Mouse (Mus musculus): ENCODE results near the gene H2-Q4.
"Not testable (repeated sequence)": the region's sequence is repeated elsewhere in the genome, so short reads cannot be mapped to it uniquely, and the experiment has no call there.

The H2-Q4 gene

GRCm38 (mm10) chr17:35379369-35379728 lies at the start of gene H2-Q4:
TSS of gene H2-Q4 (plus strand) at chr17:35379617.
- peak; percentile 94 to 95 for DNase-seq

GRCm38 (mm10) chr17:35329714-35330113 lies 49.7 kb upstream of the H2-Q4 start:
- not testable (repeated sequence) for DNase-seq

GRCm38 (mm10) chr17:35331546-35331945 lies 47.9 kb upstream of the H2-Q4 start:
- DNase-seq: not testable (repeated sequence)

GRCm38 (mm10) chr17:35342071-35342671 lies 37.2 kb upstream of the H2-Q4 start, which contains the start of gene H2-Q2:
TSS of gene H2-Q2 (plus strand) at chr17:35342242.
- DNase-seq: peak in 1 of 2 experiments; percentile 22

GRCm38 (mm10) chr17:35342711-35343476 lies 36.5 kb upstream of the H2-Q4 start:
- peak in 1 of 2 experiments; percentile 16 for DNase-seq

GRCm38 (mm10) chr17:35347659-35348058 lies 31.8 kb upstream of the H2-Q4 start:
- not testable (repeated sequence) for DNase-seq

- not testable (repeated sequence) for DNase-seq
Observed at GRCm38 (mm10) chr17:35353275-35353674, 26.1 kb upstream of the H2-Q4 start.

GRCm38 (mm10) chr17:35354071-35354470 lies 25.3 kb upstream of the H2-Q4 start:
- no peak for DNase-seq

- no peak for DNase-seq
Observed at GRCm38 (mm10) chr17:35357086-35357485, 22.3 kb upstream of the H2-Q4 start.

- DNase-seq: no peak
Observed at GRCm38 (mm10) chr17:35358763-35359469, 20.5 kb upstream of the H2-Q4 start.

- no peak for DNase-seq
Observed at GRCm38 (mm10) chr17:35359470-35359862, 20.0 kb upstream of the H2-Q4 start.

GRCm38 (mm10) chr17:35379729-35380451 lies 473 bp downstream of the H2-Q4 start:
- peak; percentile 46 to 60 for DNase-seq

GRCm38 (mm10) chr17:35389796-35390195 lies 10.4 kb downstream of the H2-Q4 start:
- peak in 1 of 2 experiments; percentile 76 for DNase-seq

- not testable (repeated sequence) for DNase-seq
Observed at GRCm38 (mm10) chr17:35392671-35393070, 13.3 kb downstream of the H2-Q4 start.

GRCm38 (mm10) chr17:35393864-35394800 lies 14.7 kb downstream of the H2-Q4 start:
- peak; percentile 44 to 57 for DNase-seq

- not testable (repeated sequence) for DNase-seq
Observed at GRCm38 (mm10) chr17:35396956-35397355, 17.5 kb downstream of the H2-Q4 start.

- DNase-seq: not testable (repeated sequence)
Observed at GRCm38 (mm10) chr17:35413057-35413456, 33.6 kb downstream of the H2-Q4 start.

- not testable (repeated sequence) for DNase-seq
Observed at GRCm38 (mm10) chr17:35415273-35416129, 36.1 kb downstream of the H2-Q4 start.

- no peak for DNase-seq
Observed at GRCm38 (mm10) chr17:35418772-35419171, 39.4 kb downstream of the H2-Q4 start.

- DNase-seq: not testable (repeated sequence)
Observed at GRCm38 (mm10) chr17:35419564-35419963, 40.1 kb downstream of the H2-Q4 start.
